Mouse (Mus musculus): ENCODE measurements around the gene Pcnp. TPM values are rescaled to one million over a fixed set of nuclear protein-coding genes. Genes with fewer than 3 reads are reported as not detected.

The Pcnp gene
- 4.1 and 5.8 TPM in 2 replicates for polyA plus RNA-seq (2012; rRNA removed)

GRCm38 (mm10) chr16:56029661-56030082, at the start of gene Pcnp:
Pcnp (minus strand) TSS chr16:56029739.

GRCm38 (mm10) chr16:56048038-56048437, 18.5 kb upstream of the Pcnp start, which contains the start of gene Senp7:
Senp7 (plus strand) TSS chr16:56048338.

GRCm38 (mm10) chr16:56037138-56038010, 7.8 kb upstream of the Pcnp start, which contains the start of gene Trmt10c:
Trmt10c (minus strand) TSS chr16:56037819.

GRCm38 (mm10) chr16:55973431-55974255, 55.9 kb downstream of the Pcnp start, which contains the start of gene Zbtb11:
Zbtb11 (plus strand) TSS chr16:55973883.

GRCm38 (mm10) chr16:55966212-55966871, 63.2 kb downstream of the Pcnp start, which contains the start of gene Rpl24:
Rpl24 (plus strand) TSS chr16:55966275.

Other genes starting within 250 kb of the Pcnp start
- 8.4 and 14.3 TPM in 2 replicates for gene Nfkbiz, start 190.8 kb downstream of the Pcnp start, polyA plus RNA-seq (2012; rRNA removed)
- gene Nxpe3, start 134.5 kb downstream of the Pcnp start, polyA plus RNA-seq (2012; rRNA removed) = 0.53 and 0.75 TPM in 2 replicates
- gene Cep97, start 94.9 kb downstream of the Pcnp start, polyA plus RNA-seq (2012; rRNA removed) = 0.64 and 0.74 TPM in 2 replicates
- gene Rpl24, start 63.5 kb downstream of the Pcnp start, polyA plus RNA-seq (2012; rRNA removed) = 83.0 and 88.8 TPM in 2 replicates
- gene Zbtb11, start 55.9 kb downstream of the Pcnp start, polyA plus RNA-seq (2012; rRNA removed) = 5.3 and 6.1 TPM in 2 replicates
- gene Trmt10c, start 8.1 kb upstream of the Pcnp start, polyA plus RNA-seq (2012; rRNA removed) = 4.0 and 5.1 TPM in 2 replicates
- gene Senp7, start 18.6 kb upstream of the Pcnp start, polyA plus RNA-seq (2012; rRNA removed) = 1.3 and 1.9 TPM in 2 replicates
- 0.03 and 0.09 TPM in 2 replicates for gene Impg2, start 174.6 kb upstream of the Pcnp start, polyA plus RNA-seq (2012; rRNA removed)